Mouse (Mus musculus) heart, adult 2 months (tissue): Measurements from ENCODE around the gene Tspan9. TPM values are rescaled to one million over a fixed set of nuclear protein-coding genes. Genes with fewer than 3 reads are reported as not detected.

Experiments used
- DNase-seq, 2 experiments: peaks; one replicate each; pipeline ENCODE4 v3.0.0; 2021
- H3K27ac ChIP-seq: fragments of 200-600 bp; 2 replicates; pipeline ENCODE4 v1.8.1; 2022
- H3K27me3 ChIP-seq: fragments of 200-500 bp; 2 replicates; pipeline ENCODE4 v1.6.1; 2012; ENCODE audit warnings: mild to moderate bottlenecking, low read length, inconsistent platforms, mixed read lengths; ENCODE audit not compliant: control insufficient read depth, insufficient read depth
- H3K36me3 ChIP-seq: fragments of 200-500 bp; 2 replicates; pipeline ENCODE4 v1.6.1; 2012; ENCODE audit warnings: low read length, inconsistent platforms; ENCODE audit not compliant: control insufficient read depth, insufficient read depth
- H3K4me1 ChIP-seq: fragments of 200-500 bp; 2 replicates; pipeline ENCODE4 v1.6.1; 2011; ENCODE audit warnings: low read length; ENCODE audit not compliant: control insufficient read depth, insufficient read depth
- H3K4me3 ChIP-seq: fragments of 200-600 bp; 2 replicates; pipeline ENCODE4 v1.8.1; 2022
- H3K79me2 ChIP-seq: fragments of 200-500 bp; replicated peaks from 2 replicates; pipeline ENCODE4 v1.6.1; 2012; ENCODE audit warnings: mild to moderate bottlenecking, inconsistent platforms, low read length, moderate library complexity, mixed read lengths; ENCODE audit not compliant: control insufficient read depth, insufficient read depth
- H3K9ac ChIP-seq: fragments of 200-500 bp; 2 replicates; pipeline ENCODE4 v1.6.1; 2012; ENCODE audit warnings: low read depth, mild to moderate bottlenecking, control low read depth, inconsistent platforms, low read length, mixed read lengths
- CTCF ChIP-seq: fragments of 200-600 bp; IDR thresholded peaks from 2 replicates; pipeline ENCODE4 v1.8.1; 2022; ENCODE audit warnings: antibody characterized with exemption, mild to moderate bottlenecking, moderate library complexity
- EP300 ChIP-seq: fragments of 200-500 bp; IDR thresholded peaks from 2 replicates; pipeline ENCODE4 v1.6.1; 2011; ENCODE audit warnings: low read depth, low read length, control low read depth; ENCODE audit not compliant: insufficient read depth
- POLR2A ChIP-seq: fragments of 200-500 bp; IDR thresholded peaks from 2 replicates; pipeline ENCODE4 v1.6.1; 2011; ENCODE audit warnings: mild to moderate bottlenecking, low read depth, low read length, control low read depth; ENCODE audit not compliant: insufficient read depth
- WGBS: fragments of 180-500 bp; shearing (Covaris S2); methylation state at CpG from one replicate; pipeline ENCODE4 v1.1.7; 2018; 5-methylcytosine and 5-hydroxymethylcytosine counted together
- intact Hi-C: fragments of 180-260 bp; cut with DNase I; formaldehyde crosslinking; loops from one replicate; pipeline ENCODE4 v1.15.1; 2025
- polyA plus RNA-seq: library from polyadenylated mRNA; depleted of rRNA; stranded (reverse); fragments of >200 nt; gene quantifications from 2 replicates; pipeline ENCODE4 v1.2.3, GENCODE M21; 2012
- total RNA-seq, 2 experiments: library from RNA; stranded (reverse); gene quantifications; 2 replicates each; pipeline ENCODE4 v1.2.3; 2021

The Tspan9 gene
- total and polyA plus RNA-seq, 3 experiments, result 84.9 to 104 (median 88.5) TPM

DNA sequence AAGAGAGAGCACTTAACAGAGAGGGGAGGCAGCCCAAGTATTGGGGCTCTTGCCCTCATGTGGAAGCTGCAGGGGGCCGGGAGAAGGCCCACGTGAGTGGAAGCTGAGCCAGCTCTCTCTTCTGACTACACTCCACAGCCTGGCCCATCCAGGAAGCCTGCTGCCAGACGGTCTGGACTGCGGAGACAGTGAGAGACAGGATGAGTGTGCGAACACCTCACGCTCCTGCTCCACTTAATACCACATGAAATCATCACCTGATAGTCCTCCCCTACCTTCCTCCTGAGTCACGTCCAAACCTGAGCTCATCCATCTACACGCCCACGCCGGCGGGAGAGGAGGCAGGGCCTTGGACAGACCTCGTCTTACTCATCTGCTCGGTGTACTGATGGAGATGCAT, 81.2 kb downstream of the Tspan9 start:
- peaks cover 12% of the 10 kb centered on the region for H3K4me1 ChIP-seq
- 87% methylated on average over 13 of the region's 13 CpGs for WGBS

DNA sequence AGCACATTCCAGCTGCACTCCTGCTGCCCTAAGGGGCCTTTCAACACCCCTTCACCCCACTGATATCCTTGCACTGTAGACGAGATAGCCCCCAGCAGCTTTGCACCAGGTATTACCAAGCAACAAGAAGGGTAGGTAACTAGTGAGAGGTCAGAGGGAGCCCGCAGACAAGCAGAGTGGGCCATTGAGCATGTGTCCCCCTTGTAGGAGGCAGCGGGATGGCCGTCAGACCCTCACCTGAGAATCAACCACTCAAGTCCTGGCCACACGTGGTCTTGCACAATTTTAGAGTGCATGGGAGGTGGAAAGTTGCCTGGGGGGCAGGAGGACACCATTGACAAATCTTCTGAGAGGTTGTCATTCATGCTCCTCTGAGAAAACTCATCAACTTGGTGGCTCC, 82.1 kb downstream of the Tspan9 start:
- Histone ChIP-seq H3K27ac (no peak overlapping the region), H3K9ac (no peak overlapping the region), H3K4me1 (peaks cover 4% of the 10 kb centered on the region), H3K27me3 (no peaks in the 10 kb centered on the region), H3K4me3 (no peak overlapping the region), H3K36me3 (no peaks in the 10 kb centered on the region), H3K79me2 (peaks cover 1% of the 10 kb centered on the region)
- no peak for TF ChIP-seq POLR2A
- TF ChIP-seq EP300, result no peak
- no peak for TF ChIP-seq CTCF
- DNase-seq, result no peak
- intact Hi-C loops, result no loop called here
- WGBS, result 84% methylated on average over 5 of the region's 5 CpGs

More for the DNA sequence above, 81.2 kb downstream of the Tspan9 start:
- Histone ChIP-seq H3K4me3 (no peak overlapping the region), H3K9ac (no peak overlapping the region), H3K79me2 (peaks cover 1% of the 10 kb centered on the region), H3K27ac (no peak overlapping the region), H3K36me3 (no peaks in the 10 kb centered on the region), H3K27me3 (no peaks in the 10 kb centered on the region)
- intact Hi-C loops, result no loop called here
- no peak for DNase-seq
- TF ChIP-seq CTCF, result no peak
- no peak for TF ChIP-seq EP300
- TF ChIP-seq POLR2A, result no peak

GRCm38 (mm10) chr6:128058570-128058969, 84.8 kb downstream of the Tspan9 start:
- intact Hi-C loops, result no loop called here
- no peak for DNase-seq
- peaks cover 1% of the 10 kb centered on the region for H3K79me2 ChIP-seq
- no peak overlapping the region for H3K27ac ChIP-seq
- TF ChIP-seq EP300, result no peak
- TF ChIP-seq POLR2A, result no peak
- no peak for TF ChIP-seq CTCF
- WGBS, result 85% methylated on average over 9 of the region's 9 CpGs
- no peak overlapping the region for H3K4me3 ChIP-seq
- H3K9ac ChIP-seq, result no peak overlapping the region
- no peaks in the 10 kb centered on the region for H3K4me1 ChIP-seq
- H3K36me3 ChIP-seq, result no peaks in the 10 kb centered on the region
- H3K27me3 ChIP-seq, result no peaks in the 10 kb centered on the region

- Histone ChIP-seq H3K27me3 (no peaks in the 10 kb centered on the region), H3K79me2 (peaks cover 1% of the 10 kb centered on the region), H3K27ac (no peak overlapping the region), H3K36me3 (no peaks in the 10 kb centered on the region), H3K4me3 (no peak overlapping the region), H3K9ac (no peak overlapping the region), H3K4me1 (no peaks in the 10 kb centered on the region)
- DNase-seq, result no peak
- intact Hi-C loops, result no loop called here
- no peak for TF ChIP-seq POLR2A
- TF ChIP-seq CTCF, result no peak
- TF ChIP-seq EP300, result no peak
- WGBS, result 78% methylated on average over 7 of the region's 7 CpGs
Observed at GRCm38 (mm10) chr6:128058157-128058556, 85.2 kb downstream of the Tspan9 start.

DNA sequence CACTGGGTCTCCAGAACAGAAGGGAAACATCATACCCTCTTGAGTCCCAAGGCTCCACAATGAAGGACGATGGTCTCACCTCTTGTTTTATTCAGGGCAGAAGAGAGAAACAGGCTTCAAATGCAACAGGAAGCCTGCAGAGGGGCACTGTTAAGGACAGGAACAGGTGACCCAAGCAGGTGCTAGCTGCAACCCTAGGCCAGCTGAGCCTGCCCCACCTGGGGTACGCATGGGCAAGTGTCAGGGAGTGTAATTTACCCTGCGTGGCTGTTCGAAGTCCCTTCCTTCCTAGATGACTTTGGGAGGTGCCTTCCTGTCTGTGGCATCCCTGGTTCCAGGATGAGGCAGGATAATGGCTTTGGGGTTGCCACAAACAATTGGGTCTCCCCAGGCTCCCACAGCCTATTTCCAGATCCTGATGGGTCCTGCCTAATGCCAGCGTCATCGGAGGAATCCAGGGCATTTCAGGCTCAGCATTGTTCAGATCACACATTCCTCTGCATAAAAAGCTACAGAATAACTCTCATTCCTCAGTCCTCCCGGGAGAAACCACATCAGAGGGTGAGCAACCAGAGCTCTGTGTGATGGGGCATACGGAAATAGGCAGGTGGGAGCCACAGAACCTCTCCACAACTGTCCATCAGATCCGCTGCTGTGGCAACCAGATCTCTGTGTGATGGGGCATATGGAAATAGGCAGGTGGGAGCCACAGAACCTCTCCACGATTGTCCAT, 90.2 kb downstream of the Tspan9 start:
- H3K27me3 ChIP-seq, result no peaks in the 10 kb centered on the region
- H3K4me3 ChIP-seq, result no peak overlapping the region
- H3K36me3 ChIP-seq, result no peaks in the 10 kb centered on the region
- H3K4me1 ChIP-seq, result no peaks in the 10 kb centered on the region
- H3K27ac ChIP-seq, result no peak overlapping the region
- intact Hi-C loops, result no loop called here
- peaks cover under 1% of the 10 kb centered on the region for H3K79me2 ChIP-seq
- TF ChIP-seq EP300 (no peak), POLR2A (no peak), CTCF (no peak)
- DNase-seq, result no peak
- 64% methylated on average over 10 of the region's 10 CpGs for WGBS
- no peak overlapping the region for H3K9ac ChIP-seq

GRCm38 (mm10) chr6:128047671-128048070, 95.7 kb downstream of the Tspan9 start:
- intact Hi-C loops, result no loop called here
- DNase-seq, result no peak
- 52% methylated on average over 7 of the region's 7 CpGs for WGBS
- H3K9ac ChIP-seq, result no peak overlapping the region
- H3K27ac ChIP-seq, result 0 out of 2 replicates have a peak overlapping the region, but pooled peaks have one; percentile 80
- H3K79me2 ChIP-seq, result no peaks in the 10 kb centered on the region; the same call in 1 of the 2 replicates
- no peak overlapping the region for H3K4me3 ChIP-seq
- H3K4me1 ChIP-seq, result peaks cover 20% of the 10 kb centered on the region
- H3K36me3 ChIP-seq, result peaks cover 2% of the 10 kb centered on the region; the same call in 1 of the 2 replicates
- TF ChIP-seq EP300, result no peak
- TF ChIP-seq CTCF, result no peak
- no peak for TF ChIP-seq POLR2A
- H3K27me3 ChIP-seq, result no peaks in the 10 kb centered on the region
